Mouse (Mus musculus) yolk sac, embryonic 10.5 days (tissue): Measurements from ENCODE around the gene Dct.

Source experiments
- DNase-seq: peaks from one replicate; pipeline ENCODE4 v3.0.0-alpha.2; 2017; ENCODE audit warnings: low spot score

Dct gene

GRCm38 (mm10) chr14:118042963-118043362 lies 9.1 kb downstream of the Dct start:
- DNase-seq = no peak

- DNase-seq = no peak
Measured at GRCm38 (mm10) chr14:118042066-118042762, 9.8 kb downstream of the Dct start.

- DNase-seq = no peak
Measured at GRCm38 (mm10) chr14:118040550-118041250, 11.3 kb downstream of the Dct start.

DNA sequence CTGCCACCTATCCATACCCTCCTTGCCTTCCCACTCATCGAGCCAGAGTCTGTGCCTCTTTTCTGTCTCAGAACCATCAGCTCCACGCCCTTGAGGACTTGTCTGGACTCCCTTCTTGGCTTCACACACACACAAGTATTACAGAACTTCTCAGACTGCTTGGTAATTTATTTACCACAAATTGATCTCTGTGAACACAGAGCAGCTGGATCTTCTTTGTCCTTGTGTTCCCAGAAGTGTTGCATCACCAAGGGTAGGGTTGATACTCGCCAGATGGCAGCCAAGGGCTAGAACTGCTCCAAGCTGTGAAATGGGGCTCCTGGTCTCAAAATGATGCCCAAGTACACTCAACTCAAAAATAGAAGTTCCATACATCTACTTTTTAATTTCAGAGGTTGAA lies 13.0 kb downstream of the Dct start:
- no peak for DNase-seq

- DNase-seq = no peak
Measured at GRCm38 (mm10) chr14:118027564-118027963, 24.5 kb downstream of the Dct start.

GRCm38 (mm10) chr14:118021867-118022543 lies 30.0 kb downstream of the Dct start:
- no peak for DNase-seq

- DNase-seq = no peak
Measured at GRCm38 (mm10) chr14:118019314-118019713, 32.7 kb downstream of the Dct start.

DNA sequence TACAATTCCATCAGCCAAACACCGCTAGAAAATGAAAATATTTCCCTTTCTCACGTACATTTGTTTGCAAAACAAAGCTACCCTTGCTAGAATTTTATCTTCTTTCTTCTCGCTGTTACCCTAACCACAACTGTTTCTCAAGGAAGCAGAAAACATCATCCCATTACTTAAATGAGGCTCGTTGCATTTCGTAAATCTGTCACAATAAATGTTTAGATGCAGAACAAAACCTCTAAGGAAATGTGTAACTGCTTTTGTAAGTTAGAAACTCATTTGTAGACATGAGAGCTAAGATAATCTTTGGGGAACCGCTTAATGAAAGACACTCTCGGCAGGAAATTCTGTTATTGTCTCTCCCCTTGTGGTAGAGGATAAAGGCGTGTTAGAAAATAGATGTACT lies 38.8 kb downstream of the Dct start:
- DNase-seq = no peak

DNA sequence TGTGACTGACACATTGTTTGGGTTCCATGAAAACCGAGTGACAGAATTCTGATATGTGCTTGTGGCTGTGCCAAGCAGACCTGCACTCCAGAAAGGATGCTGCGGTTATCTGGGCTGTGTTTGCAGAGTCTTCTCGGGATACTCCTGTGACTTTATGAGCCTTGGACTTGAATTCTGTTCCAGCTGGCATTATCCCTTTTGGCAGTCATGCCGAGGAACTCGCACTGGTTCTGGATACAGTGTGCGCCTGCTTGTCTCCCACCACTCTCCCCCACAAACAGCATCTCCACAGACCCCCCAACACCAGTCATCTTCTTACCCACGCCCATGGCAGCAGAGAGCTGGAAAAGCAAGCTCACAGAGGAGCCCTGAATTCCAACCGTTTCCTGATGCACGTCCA lies 42.5 kb downstream of the Dct start:
- no peak for DNase-seq

- DNase-seq = peak; percentile 24
Measured at GRCm38 (mm10) chr14:118005697-118006096, 46.3 kb downstream of the Dct start.

DNA sequence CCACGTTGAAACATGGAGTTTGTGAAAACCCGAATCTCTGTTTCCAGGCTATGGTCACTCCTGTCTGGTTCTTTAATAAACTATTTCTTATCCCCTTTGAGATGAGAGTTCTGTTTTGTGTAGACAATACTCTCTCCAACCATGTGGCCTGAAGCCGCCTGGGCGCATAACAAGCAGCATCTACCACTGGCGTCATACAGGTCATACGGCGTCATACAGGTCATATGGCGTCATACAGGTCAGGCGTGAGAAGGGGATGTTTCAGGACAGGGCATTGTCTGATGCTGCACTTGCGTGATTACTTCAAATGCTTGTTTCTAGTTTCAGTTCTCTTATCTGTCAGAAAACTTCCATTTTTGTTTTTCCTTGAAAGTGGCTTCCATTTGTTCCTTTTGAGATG lies 47.6 kb downstream of the Dct start:
- no peak for DNase-seq

- DNase-seq = no peak
Measured at GRCm38 (mm10) chr14:117993845-117994244, 58.2 kb downstream of the Dct start.

- DNase-seq = no peak
Measured at GRCm38 (mm10) chr14:117992600-117993256, 59.3 kb downstream of the Dct start.

DNA sequence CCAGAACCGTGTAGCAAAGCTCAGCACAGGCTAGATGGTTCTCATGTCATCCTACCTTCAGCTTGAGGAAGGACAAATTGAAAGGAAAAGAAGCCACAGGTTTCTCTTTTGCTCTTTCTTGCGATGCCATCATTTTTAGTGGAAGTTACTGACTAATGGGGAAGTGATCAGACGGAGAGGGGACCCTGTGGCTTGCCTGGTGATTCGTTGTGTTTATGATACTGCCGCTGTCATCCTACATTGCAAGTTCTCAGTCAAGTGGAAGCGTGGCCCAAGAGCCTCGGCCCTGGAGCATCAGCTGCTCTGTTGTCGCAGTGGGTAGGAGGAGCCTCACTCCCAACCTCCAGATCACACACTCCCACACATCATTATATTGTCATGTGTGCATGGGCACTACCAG lies 61.8 kb downstream of the Dct start:
- DNase-seq = no peak

DNA sequence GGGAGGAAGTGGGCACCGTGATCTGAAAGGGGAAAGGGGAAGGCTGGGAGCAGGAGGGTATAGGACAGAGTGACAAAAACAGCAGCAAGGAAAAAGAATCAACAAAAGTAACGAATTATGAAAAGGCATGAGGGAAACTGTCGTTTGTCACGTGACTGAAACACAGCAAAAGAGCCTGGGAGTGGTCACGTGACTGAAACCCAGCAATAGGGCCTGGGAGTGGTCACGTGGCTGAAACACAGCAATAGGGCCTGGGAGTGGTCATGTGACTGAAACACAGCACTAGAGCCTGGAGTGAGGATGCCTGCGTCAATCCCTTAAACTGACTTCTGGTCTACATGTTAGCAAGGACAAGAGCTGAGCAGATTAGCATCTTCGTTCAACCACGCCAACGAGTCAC lies 63.6 kb downstream of the Dct start:
- no peak for DNase-seq

GRCm38 (mm10) chr14:117981532-117981931 lies 70.5 kb downstream of the Dct start:
- no peak for DNase-seq

GRCm38 (mm10) chr14:117972576-117972975 lies 79.5 kb downstream of the Dct start:
- DNase-seq = no peak
